Mouse (Mus musculus) left cerebral cortex, postnatal 4 days (tissue): ENCODE results near the gene Adam19. TPM values are rescaled to one million over a fixed set of nuclear protein-coding genes. Genes with fewer than 3 reads are reported as not detected.
A peak's percentile ranks its signal among the peaks of the same experiment; 100 is the strongest.

Experiments used
- DNase-seq: peaks from one replicate; pipeline ENCODE4 v3.0.0-alpha.2; 2022
- intact Hi-C: fragments of 180-260 bp; cut with DNase I; formaldehyde crosslinking; loops from one replicate; pipeline ENCODE4 v1.15.1; 2025
- total RNA-seq, 2 experiments: library from RNA; stranded (reverse); gene quantifications; 2 replicates each; pipeline ENCODE4 v1.2.3; 2021

Gene Adam19
- total RNA-seq, 2 experiments from 2014 or later, result 40.0 to 44.9 TPM

- intact Hi-C loops, result no loop called here
- DNase-seq, result no peak
Measured at GRCm38 (mm10) chr11:46095477-46096264, 39.9 kb downstream of the Adam19 start.

- intact Hi-C loops, result no loop called here
- no peak for DNase-seq
Measured at GRCm38 (mm10) chr11:46096265-46096649, 40.5 kb downstream of the Adam19 start.

GRCm38 (mm10) chr11:46097062-46097461, 41.3 kb downstream of the Adam19 start:
- intact Hi-C loops, result no loop called here
- peak; percentile 70 for DNase-seq

- intact Hi-C loops, result no loop called here
- DNase-seq, result peak; percentile 13
Measured at GRCm38 (mm10) chr11:46102107-46102506, 46.3 kb downstream of the Adam19 start.

- DNase-seq, result no peak
- intact Hi-C loops, result no loop called here
Measured at GRCm38 (mm10) chr11:46107046-46107445, 51.3 kb downstream of the Adam19 start.

- no peak for DNase-seq
- intact Hi-C loops, result no loop called here
Measured at GRCm38 (mm10) chr11:46109206-46109605, 53.4 kb downstream of the Adam19 start.

GRCm38 (mm10) chr11:46110156-46110944, 54.6 kb downstream of the Adam19 start:
- no peak for DNase-seq
- intact Hi-C loops, result no loop called here

- intact Hi-C loops, result no loop called here
Measured at GRCm38 (mm10) chr11:46110945-46111287, 55.1 kb downstream of the Adam19 start.

GRCm38 (mm10) chr11:46113211-46113610, 57.4 kb downstream of the Adam19 start:
- DNase-seq, result no peak
- intact Hi-C loops, result no loop called here

More at GRCm38 (mm10) chr11:46110945-46111287, 55.1 kb downstream of the Adam19 start:
- no peak for DNase-seq

GRCm38 (mm10) chr11:46114221-46114620, 58.4 kb downstream of the Adam19 start:
- DNase-seq, result no peak
- intact Hi-C loops, result no loop called here

GRCm38 (mm10) chr11:46115011-46115410, 59.2 kb downstream of the Adam19 start:
- DNase-seq, result no peak
- intact Hi-C loops, result no loop called here

- intact Hi-C loops, result no loop called here
- no peak for DNase-seq
Measured at GRCm38 (mm10) chr11:46115411-46116173, 59.8 kb downstream of the Adam19 start.

GRCm38 (mm10) chr11:46116510-46116909, 60.7 kb downstream of the Adam19 start:
- DNase-seq, result no peak
- intact Hi-C loops, result no loop called here

GRCm38 (mm10) chr11:46119624-46120023, 63.8 kb downstream of the Adam19 start:
- intact Hi-C loops, result no loop called here
- no peak for DNase-seq

GRCm38 (mm10) chr11:46120084-46120483, 64.3 kb downstream of the Adam19 start:
- intact Hi-C loops, result no loop called here

GRCm38 (mm10) chr11:46121666-46122065, 65.9 kb downstream of the Adam19 start:
- no peak for DNase-seq
- intact Hi-C loops, result no loop called here

More at GRCm38 (mm10) chr11:46120084-46120483, 64.3 kb downstream of the Adam19 start:
- no peak for DNase-seq

- DNase-seq, result no peak
- intact Hi-C loops, result no loop called here
Measured at GRCm38 (mm10) chr11:46122875-46123274, 67.1 kb downstream of the Adam19 start.

- intact Hi-C loops, result no loop called here
Measured at GRCm38 (mm10) chr11:46123328-46123866, 67.6 kb downstream of the Adam19 start.

GRCm38 (mm10) chr11:46125093-46125834, 69.5 kb downstream of the Adam19 start:
- DNase-seq, result no peak
- intact Hi-C loops, result no loop called here

More at GRCm38 (mm10) chr11:46123328-46123866, 67.6 kb downstream of the Adam19 start:
- no peak for DNase-seq

GRCm38 (mm10) chr11:46125835-46126229, 70.0 kb downstream of the Adam19 start:
- DNase-seq, result no peak
- intact Hi-C loops, result no loop called here
